Mouse (Mus musculus): Measurements from ENCODE around the gene Smad6. TPM values are rescaled to one million over a fixed set of nuclear protein-coding genes. Genes with fewer than 3 reads are reported as not detected.
A peak's percentile ranks its signal among the peaks of the same experiment; 100 is the strongest.

The Smad6 gene
- total RNA-seq, 1 experiment = 8.7 TPM

DNA sequence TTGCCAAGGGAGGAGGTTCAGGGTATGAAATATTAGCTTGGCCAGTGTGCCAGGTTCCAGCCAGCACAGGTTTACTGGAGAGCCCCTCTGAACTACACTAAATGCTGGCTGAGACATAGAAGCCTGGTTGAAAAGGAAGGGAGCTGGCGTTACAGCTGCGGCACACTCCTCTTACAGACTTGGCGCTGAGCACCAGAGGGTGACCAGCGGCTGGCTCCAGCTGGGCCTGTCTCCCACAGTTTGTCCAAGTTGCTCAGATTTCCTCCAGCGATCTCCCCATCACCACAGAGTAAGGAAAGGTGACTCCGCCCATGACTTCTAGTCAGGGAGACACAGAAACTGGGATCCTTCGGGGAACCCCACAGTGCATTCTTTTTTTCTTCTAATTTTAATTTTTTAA is 95.5 kb downstream of the Smad6 start:
- Histone ChIP-seq H3K4me3 (ENCODE audit: insufficient read depth in 1 of 2, low read depth in 1 of 2, low read length in 2 of 2, poor library complexity in 1 of 2, severe bottlenecking in 1 of 2) (no peak overlapping the region), H3K36me3 (ENCODE audit: control insufficient read depth, insufficient read depth, low read length, poor library complexity, severe bottlenecking) (no peaks in the 10 kb centered on the region), H3K9ac (ENCODE audit: insufficient read depth, low read depth, low read length, poor library complexity, severe bottlenecking) (no peak overlapping the region), H3K9me3 (ENCODE audit: control insufficient read depth, insufficient read depth, low read depth, low read length) (no peaks in the 10 kb centered on the region), H3K4me1 (ENCODE audit: control insufficient read depth in 2 of 2, insufficient read depth in 2 of 2, low read length in 2 of 2, poor library complexity in 1 of 2) (peaks cover 2 to 16% of the 10 kb centered on the region in 2 experiments; a peak in 2 of 4 replicates), H3K27ac (ENCODE audit: insufficient read depth, low read depth, low read length, poor library complexity, severe bottlenecking) (no peak overlapping the region)
- no peak for TF ChIP-seq MAFK (IDR thresholded peaks at IDR 0.05; ENCODE audit: insufficient read depth, low read depth, low read length)
- no peak for TF ChIP-seq HCFC1 (IDR thresholded peaks at IDR 0.05; ENCODE audit: borderline replicate concordance, insufficient read depth, low read length)
- no peak for TF ChIP-seq CHD2 (IDR thresholded peaks at IDR 0.05; ENCODE audit: low read depth, low read length)
- no peak for TF ChIP-seq ZNF384 (IDR thresholded peaks at IDR 0.05; ENCODE audit: low read depth, low read length)
- no peak for TF ChIP-seq ZC3H11A (IDR thresholded peaks at IDR 0.05; ENCODE audit: borderline replicate concordance, low read depth, low read length)
- no peak for DNase-seq (ENCODE audit: low read depth, low spot score)
- in situ Hi-C loops (cut with MboI; ENCODE audit: low sequenced_read_pairs in 2 of 2, unreplicated experiment in 2 of 2) = no loop called here

GRCm38 (mm10) chr9:63923190-63923717 is 98.6 kb downstream of the Smad6 start:
- H3K9me3 ChIP-seq (ENCODE audit: control insufficient read depth, insufficient read depth, low read depth, low read length) = no peaks in the 10 kb centered on the region
- H3K4me1 ChIP-seq (ENCODE audit: control insufficient read depth in 2 of 2, insufficient read depth in 2 of 2, low read length in 2 of 2, poor library complexity in 1 of 2) = peaks cover 0 to 18% of the 10 kb centered on the region in 2 experiments; a peak in 1 of 4 replicates
- no peak for DNase-seq (ENCODE audit: low read depth, low spot score)
- TF ChIP-seq HCFC1 (IDR thresholded peaks at IDR 0.05; ENCODE audit: borderline replicate concordance, insufficient read depth, low read length) (no peak), CHD2 (IDR thresholded peaks at IDR 0.05; ENCODE audit: low read depth, low read length) (no peak), ZNF384 (IDR thresholded peaks at IDR 0.05; ENCODE audit: low read depth, low read length) (no peak), MAFK (IDR thresholded peaks at IDR 0.05; ENCODE audit: insufficient read depth, low read depth, low read length) (no peak), ZC3H11A (IDR thresholded peaks at IDR 0.05; ENCODE audit: borderline replicate concordance, low read depth, low read length) (no peak)
- H3K36me3 ChIP-seq (ENCODE audit: control insufficient read depth, insufficient read depth, low read length, poor library complexity, severe bottlenecking) = no peaks in the 10 kb centered on the region
- H3K4me3 ChIP-seq (ENCODE audit: insufficient read depth in 1 of 2, low read depth in 1 of 2, low read length in 2 of 2, poor library complexity in 1 of 2, severe bottlenecking in 1 of 2) = no peak overlapping the region
- in situ Hi-C loops (cut with MboI; ENCODE audit: low sequenced_read_pairs in 2 of 2, unreplicated experiment in 2 of 2) = no loop called here
- H3K27ac ChIP-seq (ENCODE audit: insufficient read depth, low read depth, low read length, poor library complexity, severe bottlenecking) = no peak overlapping the region
- H3K9ac ChIP-seq (ENCODE audit: insufficient read depth, low read depth, low read length, poor library complexity, severe bottlenecking) = no peak overlapping the region

DNA sequence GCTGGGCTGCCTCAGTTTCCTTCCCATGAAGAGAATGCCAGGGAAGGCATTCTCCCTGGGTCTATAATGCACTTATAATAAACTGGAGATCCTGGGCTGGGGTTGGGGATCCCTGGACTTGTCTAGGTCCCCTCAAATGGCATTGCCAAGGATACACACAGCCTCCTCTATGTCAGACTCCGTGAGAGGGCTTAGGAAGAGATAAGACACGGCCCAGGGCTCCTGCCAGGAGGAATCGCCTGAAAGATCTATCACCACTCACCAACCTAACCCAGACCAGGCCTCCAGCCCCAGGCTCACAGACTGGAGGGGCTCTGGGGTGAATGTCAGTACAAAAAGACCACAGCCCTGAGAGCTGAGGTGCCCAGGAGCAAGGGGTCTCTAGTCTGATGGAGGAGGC is 102.2 kb downstream of the Smad6 start:
- Histone ChIP-seq H3K4me3 (ENCODE audit: insufficient read depth in 1 of 2, low read depth in 1 of 2, low read length in 2 of 2, poor library complexity in 1 of 2, severe bottlenecking in 1 of 2) (peak overlapping the region in 1 of 2 experiments; percentile 50; a peak in 1 of 4 replicates), H3K9me3 (ENCODE audit: control insufficient read depth, insufficient read depth, low read depth, low read length) (no peaks in the 10 kb centered on the region), H3K27ac (ENCODE audit: insufficient read depth, low read depth, low read length, poor library complexity, severe bottlenecking) (no peak overlapping the region), H3K9ac (ENCODE audit: insufficient read depth, low read depth, low read length, poor library complexity, severe bottlenecking) (no peak overlapping the region), H3K36me3 (ENCODE audit: control insufficient read depth, insufficient read depth, low read length, poor library complexity, severe bottlenecking) (no peaks in the 10 kb centered on the region), H3K4me1 (ENCODE audit: control insufficient read depth in 2 of 2, insufficient read depth in 2 of 2, low read length in 2 of 2, poor library complexity in 1 of 2) (peaks cover 0 to 6% of the 10 kb centered on the region in 2 experiments; a peak in 1 of 4 replicates)
- no peak for TF ChIP-seq CHD2 (IDR thresholded peaks at IDR 0.05; ENCODE audit: low read depth, low read length)
- TF ChIP-seq MAFK (IDR thresholded peaks at IDR 0.05; ENCODE audit: insufficient read depth, low read depth, low read length) = no peak
- DNase-seq (ENCODE audit: low read depth, low spot score) = no peak
- in situ Hi-C loops (cut with MboI; ENCODE audit: low sequenced_read_pairs in 2 of 2, unreplicated experiment in 2 of 2) = loop anchor here (5.0 to 10.0 kb wide), 2 partner anchors 168 to 175 kb away; no protein-coding TSS in a partner anchor

- in situ Hi-C loops (cut with MboI; ENCODE audit: low sequenced_read_pairs in 2 of 2, unreplicated experiment in 2 of 2) = loop anchor here (5.0 to 10.0 kb wide), 2 partner anchors 168 to 176 kb away; no protein-coding TSS in a partner anchor
- no peaks in the 10 kb centered on the region for H3K36me3 ChIP-seq (ENCODE audit: control insufficient read depth, insufficient read depth, low read length, poor library complexity, severe bottlenecking)
- H3K9ac ChIP-seq (ENCODE audit: insufficient read depth, low read depth, low read length, poor library complexity, severe bottlenecking) = peak overlapping the region; percentile 14; the same call in 1 of the 2 replicates
- H3K27ac ChIP-seq (ENCODE audit: insufficient read depth, low read depth, low read length, poor library complexity, severe bottlenecking) = no peak overlapping the region
- DNase-seq (ENCODE audit: low read depth, low spot score) = no peak
- H3K4me3 ChIP-seq (ENCODE audit: insufficient read depth in 1 of 2, low read depth in 1 of 2, low read length in 2 of 2, poor library complexity in 1 of 2, severe bottlenecking in 1 of 2) = peak overlapping the region; percentile 37 to 50; a peak in 2 of 4 replicates
- peaks cover 0 to 6% of the 10 kb centered on the region in 2 experiments; a peak in 1 of 4 replicates for H3K4me1 ChIP-seq (ENCODE audit: control insufficient read depth in 2 of 2, insufficient read depth in 2 of 2, low read length in 2 of 2, poor library complexity in 1 of 2)
- no peaks in the 10 kb centered on the region for H3K9me3 ChIP-seq (ENCODE audit: control insufficient read depth, insufficient read depth, low read depth, low read length)
- TF ChIP-seq CHD2 (IDR thresholded peaks at IDR 0.05; ENCODE audit: low read depth, low read length) (no peak), ZC3H11A (IDR thresholded peaks at IDR 0.05; ENCODE audit: borderline replicate concordance, low read depth, low read length) (no peak), HCFC1 (IDR thresholded peaks at IDR 0.05; ENCODE audit: borderline replicate concordance, insufficient read depth, low read length) (no peak), ZNF384 (IDR thresholded peaks at IDR 0.05; ENCODE audit: low read depth, low read length) (no peak), MAFK (IDR thresholded peaks at IDR 0.05; ENCODE audit: insufficient read depth, low read depth, low read length) (no peak)
Observed at GRCm38 (mm10) chr9:63919001-63919555, 102.8 kb downstream of the Smad6 start.

Data from ES-E14 (cell line).